Mouse (Mus musculus): ENCODE results near the gene Wdr45.

DNA sequence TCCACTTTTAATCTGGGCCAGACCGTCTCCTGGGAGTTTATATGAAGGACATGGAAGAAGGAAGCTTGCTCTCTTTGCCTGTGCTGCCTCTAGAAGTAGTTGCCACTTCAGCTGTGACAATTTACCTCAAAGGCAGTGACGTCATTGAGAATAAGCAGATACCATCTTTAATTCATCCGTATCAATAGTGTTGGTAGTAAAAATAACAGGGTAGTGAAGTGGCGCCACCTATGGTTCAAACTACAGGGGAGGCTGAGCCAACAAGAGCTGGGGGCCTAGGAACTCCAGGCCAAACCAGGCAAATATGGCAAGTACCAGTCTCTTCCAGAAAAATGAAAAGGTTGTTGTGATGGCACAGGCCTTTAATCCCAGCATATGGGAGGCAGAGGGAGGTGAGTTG, 21.3 kb upstream of the Wdr45 start:
- no peak for TF ChIP-seq GATA1 (IDR thresholded peaks at IDR 0.05; ENCODE audit: borderline replicate concordance, low read length)
- TF ChIP-seq FLI1 (IDR thresholded peaks at IDR 0.05; ENCODE audit: low read length) = no peak
